Mouse (Mus musculus) myocyte (in vitro differentiated cells): Measurements from ENCODE around the gene Gm9887.

Source experiments
- CEBPB ChIP-seq: IDR thresholded peaks from 2 replicates; pipeline ENCODE4 v1.6.1; 2011; ENCODE audit warnings: mild to moderate bottlenecking, moderate library complexity; ENCODE audit not compliant: poor library complexity, insufficient read depth, severe bottlenecking
- MAX ChIP-seq: IDR thresholded peaks from one replicate; pipeline ENCODE4 v1.6.1; 2011; ENCODE audit warnings: low read depth, mild to moderate bottlenecking, control low read depth
- MYOG ChIP-seq, 3 experiments: IDR thresholded peaks; one replicate each; pipeline ENCODE4 v1.6.1; 2011; ENCODE audit warnings: control low read depth in 2 of 3, low read depth in 2 of 3, mild to moderate bottlenecking in 2 of 3; ENCODE audit not compliant: insufficient read length in 2 of 3, control insufficient read depth in 1 of 3, insufficient read depth in 1 of 3
- POLR2A ChIP-seq: IDR thresholded peaks from one replicate; pipeline ENCODE4 v1.6.1; 2011; ENCODE audit warnings: low read depth, mild to moderate bottlenecking, control low read depth, moderate library complexity; ENCODE audit not compliant: insufficient read length
- POLR2AphosphoS2 ChIP-seq: IDR thresholded peaks from one replicate; pipeline ENCODE4 v1.6.1; 2011; ENCODE audit warnings: low read depth, control low read depth; ENCODE audit not compliant: insufficient read length
- REST ChIP-seq: IDR thresholded peaks from one replicate; pipeline ENCODE4 v1.6.1; 2011; ENCODE audit warnings: mild to moderate bottlenecking, control low read depth, moderate library complexity; ENCODE audit not compliant: insufficient read depth, insufficient read length
- SRF ChIP-seq: IDR thresholded peaks from one replicate; pipeline ENCODE4 v1.6.1; 2011; ENCODE audit warnings: low read depth; ENCODE audit not compliant: control insufficient read depth, insufficient read length
- USF1 ChIP-seq: IDR thresholded peaks from one replicate; pipeline ENCODE4 v1.6.1; 2011; ENCODE audit warnings: low read depth, mild to moderate bottlenecking, control low read depth, moderate library complexity

GRCm38 (mm10) chr12:69360655-69360996 lies 11.6 kb downstream of the Gm9887 start:
- TF ChIP-seq MAX, result no peak
- TF ChIP-seq SRF, result no peak
- no peak for TF ChIP-seq REST
- TF ChIP-seq POLR2AphosphoS2, result no peak
- TF ChIP-seq CEBPB, result no peak
- TF ChIP-seq POLR2A, result no peak
- no peak for TF ChIP-seq USF1
- no peak for TF ChIP-seq MYOG (IDR thresholded peaks at IDR 0.05; ENCODE audit: control insufficient read depth in 1 of 3, insufficient read depth in 1 of 3, insufficient read length in 2 of 3, low read depth in 2 of 3)
